Mouse (Mus musculus): Measurements from ENCODE around the gene Cdhr5. TPM values are rescaled to one million over a fixed set of nuclear protein-coding genes. Genes with fewer than 3 reads are reported as not detected.

Cdhr5 gene
- not detected for polyA plus RNA-seq (2017; shearing (Covaris generic))

DNA sequence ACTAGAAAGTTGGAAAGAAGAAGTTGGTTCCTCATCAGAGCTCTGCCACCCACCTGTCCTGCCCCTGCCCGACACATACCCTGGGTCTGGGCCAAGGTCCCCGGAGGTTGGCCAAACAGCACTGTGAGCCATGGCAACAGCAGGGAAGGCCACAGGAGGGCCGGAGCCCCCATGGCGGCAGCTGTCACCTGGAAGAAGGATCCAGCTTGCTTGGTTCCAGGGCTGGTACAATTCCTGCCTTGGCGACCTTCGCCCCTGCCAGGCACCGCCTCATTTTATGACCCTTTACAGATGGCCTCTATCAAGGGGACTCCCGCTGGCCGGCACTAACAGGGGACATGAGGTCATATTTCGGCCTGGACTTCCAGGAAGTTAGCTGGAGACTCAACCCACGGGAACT lies at the start of gene Cdhr5:
Cdhr5 (minus strand) TSS at position 241 of the 400 bp plus-strand sequence.
- ATAC-seq = no peak

DNA sequence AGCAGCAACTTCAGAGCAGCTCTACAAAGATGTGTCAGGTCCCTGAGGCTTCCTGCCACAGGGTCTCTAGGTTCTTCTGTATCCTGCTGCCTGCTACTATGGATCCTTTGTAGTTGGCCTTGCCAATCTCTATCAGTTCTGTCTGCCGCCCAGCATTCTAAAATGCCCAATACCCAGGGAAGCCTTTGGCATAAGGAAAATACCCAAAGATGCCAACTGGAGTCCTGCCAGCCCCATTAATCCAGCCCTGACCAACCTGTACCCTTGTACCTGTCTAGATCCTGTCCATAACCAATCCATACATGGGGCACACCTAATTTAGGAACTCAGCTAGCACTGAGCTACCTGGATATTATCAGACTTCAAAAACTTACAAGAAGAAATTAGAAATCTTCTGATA lies 48.1 kb upstream of the Cdhr5 start:
- ATAC-seq = no peak

DNA sequence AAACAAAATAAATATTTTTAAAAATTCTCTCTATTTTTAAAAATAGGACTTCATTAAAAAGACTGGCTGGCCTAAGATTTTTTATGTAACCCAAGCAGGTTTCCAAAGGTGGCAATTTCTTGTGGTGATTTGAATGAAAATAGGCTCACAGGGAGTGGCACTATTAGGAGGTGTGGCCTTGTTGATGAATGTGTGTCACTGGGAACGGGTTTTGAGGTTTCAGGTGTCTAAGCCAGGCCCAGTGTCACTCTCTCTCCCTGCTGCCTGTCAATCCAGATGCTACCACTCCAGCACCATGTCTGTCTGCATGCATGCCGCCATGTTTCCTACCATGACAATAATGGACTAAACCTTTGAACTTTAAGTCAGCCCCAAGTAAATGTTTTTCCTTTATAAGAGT lies 42.9 kb upstream of the Cdhr5 start:
- ATAC-seq = no peak

DNA sequence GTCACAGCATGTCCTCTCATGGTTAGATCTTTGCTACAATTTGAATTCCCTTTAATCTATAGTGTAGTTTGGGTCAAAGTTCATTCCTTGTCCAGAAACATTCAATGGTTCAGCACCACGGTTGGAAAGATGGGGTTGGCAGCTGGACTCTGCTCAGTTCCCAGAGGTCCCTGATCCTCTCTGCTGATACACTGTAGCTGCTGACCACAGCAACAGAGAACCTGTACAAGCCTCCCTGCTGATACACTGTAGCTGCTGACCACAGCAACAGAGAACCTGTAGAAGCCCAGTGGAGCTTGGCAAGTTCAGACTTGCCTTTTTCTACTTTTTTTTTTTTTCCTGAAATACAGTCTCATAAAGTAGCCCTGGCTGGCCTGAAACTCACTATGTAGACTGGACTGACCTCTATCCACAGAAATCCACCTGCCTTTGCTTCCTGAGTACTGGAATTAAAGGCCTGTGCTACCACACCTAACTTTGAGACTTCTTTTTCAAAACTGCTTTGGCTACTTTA lies 41.1 kb upstream of the Cdhr5 start:
- ATAC-seq = no peak

DNA sequence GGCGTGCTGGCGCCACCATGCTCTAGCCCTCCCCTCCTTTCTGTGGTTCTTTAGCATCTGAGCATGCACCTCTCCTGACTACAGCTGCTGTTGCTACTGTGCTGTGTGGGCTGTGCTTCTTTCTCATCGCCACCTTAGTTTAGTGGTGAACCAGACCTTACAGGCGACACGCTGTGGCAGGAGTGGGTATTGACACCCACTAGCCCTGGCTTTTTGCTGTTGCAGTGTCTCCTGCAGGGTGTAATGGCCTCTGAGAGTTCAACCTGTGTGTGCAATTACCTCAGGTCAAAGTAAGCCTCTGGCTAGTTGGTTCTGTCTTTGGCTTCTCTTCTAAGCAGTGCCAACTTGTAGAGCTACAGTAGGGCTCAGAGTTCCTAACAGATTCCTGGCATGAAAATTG lies 39.4 kb upstream of the Cdhr5 start:
- peak; percentile 95 for ATAC-seq

DNA sequence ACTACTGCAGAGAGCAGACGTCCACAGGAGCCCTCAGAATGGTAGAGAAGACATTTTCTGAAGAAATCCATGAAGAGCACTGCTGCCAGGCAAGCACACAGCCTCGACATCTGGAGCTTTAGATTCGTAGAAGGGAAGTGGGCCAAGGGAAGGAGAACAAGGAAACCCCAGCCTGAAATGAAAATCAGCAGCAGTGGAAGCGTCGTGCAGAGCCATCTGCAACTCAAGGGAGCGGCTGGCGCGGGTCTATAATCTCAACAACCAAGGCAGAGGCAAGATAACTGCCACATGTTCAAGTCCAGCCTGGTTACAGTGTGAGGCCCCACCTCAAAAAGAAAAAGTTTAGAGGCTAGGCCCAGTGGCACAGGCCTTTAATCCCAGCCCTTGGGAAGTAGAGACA lies 38.5 kb upstream of the Cdhr5 start:
- no peak for ATAC-seq

DNA sequence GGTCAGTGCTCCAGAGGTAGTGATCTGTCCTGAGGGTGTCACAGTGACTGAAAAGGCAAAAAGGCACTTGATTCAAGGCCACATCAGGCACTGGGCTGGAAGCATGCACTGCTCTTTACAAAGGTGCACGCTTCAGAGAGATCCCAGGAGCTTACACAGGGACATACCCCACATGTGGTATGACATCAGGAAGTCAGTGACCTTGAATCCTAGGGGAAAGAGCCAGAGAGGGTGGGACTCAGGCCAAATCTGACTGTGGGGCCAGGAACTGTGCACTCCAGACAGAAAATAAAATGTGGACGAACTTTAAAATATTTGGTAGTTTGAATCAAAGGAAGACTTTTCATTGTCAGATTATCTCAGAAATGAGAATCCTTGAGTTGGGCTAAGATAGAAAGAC lies 37.8 kb upstream of the Cdhr5 start:
- ATAC-seq = no peak

DNA sequence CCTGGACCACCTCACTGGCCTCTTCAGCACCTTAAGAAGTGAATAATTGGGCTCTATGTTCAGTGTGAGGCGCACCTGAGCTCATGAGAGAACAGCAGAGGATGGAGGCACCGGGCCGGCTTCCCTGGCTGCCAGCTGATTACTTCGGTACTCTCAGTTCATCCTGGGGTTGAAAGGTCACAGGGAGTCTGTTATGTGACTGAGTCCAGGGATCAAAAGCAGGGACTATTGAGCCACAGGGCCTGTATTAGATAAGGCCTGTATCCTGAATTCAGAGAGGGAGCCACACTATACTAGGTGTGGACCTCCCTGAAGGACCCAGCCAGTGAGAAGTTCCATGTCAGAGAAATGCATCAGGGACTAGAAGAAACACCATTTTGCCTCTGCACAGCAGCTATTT lies 28.0 kb upstream of the Cdhr5 start:
- no peak for ATAC-seq

DNA sequence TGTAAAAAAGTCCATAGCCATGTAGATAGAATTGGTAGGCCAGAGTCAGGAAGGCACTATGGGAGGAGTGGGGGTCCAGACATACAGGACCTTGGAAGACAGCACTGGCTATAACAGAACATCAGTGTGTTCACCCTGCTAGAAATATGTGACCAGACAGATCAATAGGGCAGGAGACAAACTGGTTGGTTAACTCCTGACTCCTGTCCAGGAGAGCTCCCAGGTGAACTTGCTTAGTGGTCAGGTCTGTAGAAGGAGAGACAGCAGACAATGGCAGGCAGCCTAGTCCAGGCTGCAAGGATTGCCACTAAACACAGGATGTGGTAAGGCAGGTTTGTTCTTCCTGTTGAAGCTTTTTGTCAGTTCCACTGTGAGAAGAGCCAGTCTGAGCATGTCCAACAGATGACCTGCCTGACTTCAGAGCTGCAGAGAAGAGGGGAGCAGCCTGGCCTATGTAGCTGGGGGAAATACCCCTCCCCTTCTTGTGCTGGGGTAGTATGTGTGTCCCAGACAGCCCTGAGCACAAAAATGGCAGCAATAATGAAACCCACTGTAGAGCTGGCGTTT lies 26.2 kb upstream of the Cdhr5 start:
- ATAC-seq = peak; percentile 93

DNA sequence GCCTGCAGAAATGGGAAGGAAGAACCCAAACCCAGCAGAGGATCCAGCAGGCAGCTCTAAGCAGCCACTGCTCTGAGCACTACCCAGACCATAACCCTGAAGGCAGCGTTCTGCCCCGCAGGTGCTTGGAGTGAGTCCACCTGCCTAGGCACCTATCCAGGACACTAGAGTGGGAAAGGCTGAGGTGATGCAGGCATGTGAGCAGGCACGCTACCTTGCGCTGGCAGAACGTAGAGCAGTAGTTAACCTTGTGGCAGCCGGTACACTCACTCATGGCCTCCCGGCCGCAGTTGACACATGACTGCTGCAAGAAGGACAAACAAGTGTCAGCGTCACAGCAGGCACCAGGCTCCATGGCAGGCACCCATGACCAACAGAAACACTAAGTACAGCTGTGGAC lies 24.8 kb upstream of the Cdhr5 start:
- ATAC-seq = no peak

DNA sequence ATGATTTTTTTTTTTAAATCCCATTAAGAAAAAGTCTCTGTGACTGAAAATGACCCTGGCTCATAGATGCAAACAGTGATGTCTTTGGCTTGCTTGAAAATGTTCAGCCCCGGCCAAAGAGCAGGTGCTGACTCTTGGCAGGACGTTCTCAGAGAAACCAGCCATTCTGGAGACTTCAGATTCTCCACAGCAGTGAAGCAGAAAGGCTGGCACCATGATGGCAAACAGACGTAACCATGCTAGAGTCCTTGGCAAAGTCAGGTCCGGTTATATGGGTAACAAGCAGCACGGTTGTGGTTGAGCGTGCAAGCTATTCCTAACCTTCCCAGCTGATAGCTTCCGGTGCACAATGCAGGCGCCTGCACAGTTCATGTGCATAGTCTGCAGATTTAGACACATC lies 22.6 kb upstream of the Cdhr5 start:
- no peak for ATAC-seq

DNA sequence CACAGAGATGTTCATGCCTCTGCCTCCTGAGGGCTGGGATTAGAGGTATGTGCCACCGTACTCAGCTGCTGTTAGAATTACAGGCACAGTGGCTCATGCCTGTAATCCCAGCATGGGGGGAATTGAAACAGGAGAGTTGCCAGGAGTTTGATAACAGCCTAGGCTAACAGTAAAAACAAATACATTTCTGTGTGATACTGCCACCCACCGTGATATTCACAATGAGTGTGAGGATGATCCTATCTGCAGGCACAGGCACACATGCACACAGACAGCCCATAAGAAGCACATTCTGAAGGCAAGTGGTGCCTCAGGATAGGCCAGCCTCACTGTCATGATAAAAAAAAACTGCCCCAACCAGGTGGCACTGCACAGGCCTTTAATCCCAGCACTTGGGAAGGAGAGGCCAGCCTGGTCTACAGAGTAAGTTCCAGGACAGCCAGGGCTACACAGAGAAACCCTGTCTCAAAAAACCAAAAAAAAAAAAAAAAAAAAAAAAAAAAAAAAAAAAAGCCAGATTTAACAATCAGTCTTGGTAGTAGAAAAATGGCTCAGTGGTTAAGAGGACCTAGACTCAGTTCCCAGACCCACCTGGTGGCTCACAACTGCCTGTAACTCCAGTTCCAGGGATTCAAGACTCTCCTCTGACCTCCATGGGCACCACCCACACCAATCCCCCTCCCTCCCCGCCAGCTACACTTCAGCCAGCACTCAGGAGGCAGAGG lies 21.5 kb upstream of the Cdhr5 start:
- ATAC-seq = no peak

DNA sequence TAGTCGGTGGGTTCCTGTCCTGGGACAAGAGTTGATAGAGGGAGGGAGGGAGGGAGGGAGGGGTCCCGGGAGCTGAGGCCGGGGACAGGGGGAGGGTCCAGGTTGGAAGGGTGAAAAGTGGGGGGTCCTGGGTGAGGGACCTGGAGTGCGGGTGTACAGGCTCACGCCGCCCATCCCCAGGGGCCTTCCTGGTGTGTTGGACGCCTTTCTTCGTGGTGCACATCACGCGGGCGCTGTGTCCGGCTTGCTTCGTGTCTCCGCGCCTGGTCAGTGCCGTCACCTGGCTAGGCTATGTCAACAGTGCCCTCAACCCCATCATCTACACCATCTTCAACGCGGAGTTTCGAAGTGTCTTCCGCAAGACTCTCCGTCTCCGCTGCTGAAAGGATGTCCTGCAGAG lies 17.9 kb upstream of the Cdhr5 start:
- ATAC-seq = no peak

DNA sequence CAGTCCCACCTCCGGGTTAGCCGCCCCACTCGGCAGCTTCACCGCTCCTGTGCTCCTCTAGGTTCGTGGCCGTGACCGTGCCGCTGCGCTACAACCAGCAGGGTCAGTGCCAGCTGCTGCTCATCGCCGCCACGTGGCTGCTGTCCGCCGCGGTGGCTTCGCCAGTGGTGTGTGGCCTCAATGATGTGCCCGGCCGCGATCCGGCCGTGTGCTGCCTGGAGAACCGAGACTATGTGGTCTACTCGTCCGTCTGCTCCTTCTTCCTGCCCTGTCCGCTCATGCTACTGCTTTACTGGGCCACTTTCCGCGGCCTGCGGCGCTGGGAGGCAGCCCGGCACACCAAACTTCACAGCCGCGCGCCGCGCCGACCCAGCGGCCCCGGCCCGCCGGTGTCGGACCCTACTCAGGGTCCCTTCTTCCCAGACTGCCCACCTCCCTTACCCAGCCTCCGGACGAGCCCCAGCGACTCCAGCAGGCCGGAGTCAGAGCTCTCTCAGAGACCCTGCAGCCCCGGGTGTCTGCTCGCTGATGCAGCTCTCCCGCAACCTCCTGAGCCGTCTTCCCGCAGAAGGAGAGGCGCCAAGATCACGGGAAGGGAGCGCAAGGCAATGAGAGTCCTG lies 17.4 kb upstream of the Cdhr5 start:
- no peak for ATAC-seq

DNA sequence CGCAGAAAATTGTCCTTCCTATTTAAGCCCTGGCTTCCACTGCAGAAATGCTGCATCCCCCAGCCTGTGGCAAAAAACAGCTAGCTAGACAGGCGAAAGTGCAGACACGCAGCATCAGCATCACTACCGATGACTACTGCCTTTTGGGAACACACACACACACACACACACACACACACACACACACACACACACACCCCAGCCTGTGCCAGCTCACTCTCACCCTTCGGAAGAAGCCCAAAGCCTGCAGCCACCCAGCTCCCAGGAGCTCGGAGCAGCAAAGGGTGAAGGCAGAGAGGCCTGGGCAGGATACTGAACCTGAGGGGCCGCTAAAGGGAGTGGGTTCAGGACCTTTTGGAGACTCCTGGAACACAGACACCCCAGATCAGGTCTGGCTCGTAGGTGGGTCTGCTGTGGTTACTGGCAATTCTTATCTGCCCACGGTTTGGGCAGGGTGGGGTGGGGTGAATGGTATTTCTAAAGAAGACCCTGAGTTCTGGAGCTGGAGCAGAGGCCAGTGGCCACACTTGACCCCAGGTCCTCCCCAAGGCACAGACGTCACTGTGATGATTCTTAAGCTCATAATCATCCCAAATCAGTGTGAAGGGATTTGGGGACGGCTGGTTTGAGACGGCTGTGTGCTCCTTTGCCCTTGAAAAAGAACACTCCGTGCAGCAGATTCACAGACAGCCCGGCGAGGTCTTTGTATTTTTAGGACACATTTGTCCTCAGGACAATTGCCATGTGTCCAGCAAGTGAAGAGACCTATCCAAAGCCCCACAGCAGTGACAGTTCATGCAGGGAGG lies 16.2 kb upstream of the Cdhr5 start:
- no peak for ATAC-seq

DNA sequence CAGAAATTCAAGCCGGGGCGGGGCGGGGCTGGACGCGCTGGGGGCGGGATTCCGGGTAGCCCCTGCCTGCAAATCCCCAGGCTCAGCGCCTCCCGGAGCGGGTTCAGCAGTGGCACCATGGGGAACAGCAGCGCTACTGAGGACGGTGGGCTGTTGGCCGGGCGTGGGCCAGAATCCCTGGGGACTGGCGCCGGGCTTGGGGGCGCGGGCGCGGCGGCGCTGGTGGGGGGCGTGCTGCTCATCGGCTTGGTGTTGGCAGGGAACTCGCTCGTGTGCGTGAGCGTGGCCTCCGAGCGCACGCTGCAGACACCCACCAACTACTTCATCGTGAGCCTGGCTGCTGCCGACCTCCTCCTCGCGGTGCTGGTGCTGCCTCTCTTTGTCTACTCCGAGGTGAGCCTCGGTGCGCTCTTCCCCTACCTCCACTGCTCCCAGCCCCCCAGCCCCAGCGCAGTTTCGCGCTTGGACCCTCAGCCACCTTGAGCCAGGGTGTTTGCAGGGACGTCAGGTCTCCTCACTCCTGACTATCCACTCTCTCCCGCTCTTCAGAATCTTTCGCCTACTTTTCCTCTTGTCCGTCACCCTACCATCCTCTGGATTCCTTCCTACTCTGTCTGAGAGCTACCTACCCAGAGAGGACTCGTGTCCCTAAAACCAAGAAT lies 15.5 kb upstream of the Cdhr5 start, which contains the start of gene Drd4:
Drd4 (plus strand) TSS at position 86 of the 662 bp plus-strand sequence.
- no peak for ATAC-seq

DNA sequence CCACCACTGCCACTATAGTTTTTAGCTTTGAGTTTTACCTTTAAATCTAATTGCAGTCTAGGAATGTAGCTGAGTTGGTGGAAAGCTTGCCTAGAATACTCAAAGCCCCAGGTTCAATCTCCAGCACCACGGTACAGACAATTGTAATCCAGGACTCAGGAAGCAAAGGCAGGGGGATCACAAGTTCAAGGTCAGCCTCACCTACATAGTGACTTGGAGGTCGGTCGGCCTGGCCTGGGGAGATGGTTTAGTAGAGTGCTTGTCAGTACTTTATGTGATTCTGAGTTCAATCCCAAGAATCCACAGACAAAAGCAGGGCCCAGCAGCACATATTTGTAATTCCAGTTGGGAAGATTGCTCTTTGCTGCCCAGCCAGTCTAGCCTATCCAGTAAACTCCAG lies 11.5 kb upstream of the Cdhr5 start:
- no peak for ATAC-seq

DNA sequence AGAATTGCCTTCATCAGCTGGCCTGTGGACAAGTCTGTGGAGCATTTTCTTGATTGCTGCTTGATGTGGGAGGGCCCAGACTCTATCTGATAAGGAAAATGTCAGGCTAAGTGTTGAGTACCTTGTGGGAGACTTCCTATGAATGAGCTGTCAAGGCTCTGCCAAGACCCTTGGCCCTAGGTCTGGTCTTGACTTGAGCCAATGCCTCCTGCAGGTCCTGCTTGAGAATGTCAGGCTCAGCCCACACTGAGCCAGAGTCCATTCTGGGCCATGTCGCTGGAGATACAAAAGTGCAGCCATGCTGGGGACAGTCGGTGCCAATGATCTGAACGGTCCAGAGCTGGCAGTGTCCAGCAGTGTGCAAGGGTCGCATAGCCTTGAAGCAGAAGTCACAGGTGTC lies 6.2 kb upstream of the Cdhr5 start:
- ATAC-seq = no peak

DNA sequence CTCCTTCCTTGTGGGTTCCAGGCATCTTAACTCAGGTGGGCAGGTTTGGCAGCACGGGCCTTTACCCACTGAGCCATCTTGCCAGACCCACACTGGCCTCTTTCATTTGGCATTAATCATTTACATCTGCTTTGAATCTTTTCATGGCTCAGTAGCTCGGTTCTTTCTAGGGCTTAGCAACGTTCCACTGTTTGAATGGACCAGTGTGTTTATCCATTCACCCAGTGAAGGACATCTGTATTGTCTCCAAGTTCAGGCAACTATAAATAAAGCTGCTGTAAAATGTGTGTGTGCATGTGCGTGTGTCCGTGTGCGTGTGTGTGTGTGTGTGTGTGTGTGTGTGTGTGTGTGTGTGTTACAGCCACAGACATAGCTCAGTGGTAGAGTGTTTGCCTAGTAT lies 4.9 kb upstream of the Cdhr5 start:
- ATAC-seq = no peak

DNA sequence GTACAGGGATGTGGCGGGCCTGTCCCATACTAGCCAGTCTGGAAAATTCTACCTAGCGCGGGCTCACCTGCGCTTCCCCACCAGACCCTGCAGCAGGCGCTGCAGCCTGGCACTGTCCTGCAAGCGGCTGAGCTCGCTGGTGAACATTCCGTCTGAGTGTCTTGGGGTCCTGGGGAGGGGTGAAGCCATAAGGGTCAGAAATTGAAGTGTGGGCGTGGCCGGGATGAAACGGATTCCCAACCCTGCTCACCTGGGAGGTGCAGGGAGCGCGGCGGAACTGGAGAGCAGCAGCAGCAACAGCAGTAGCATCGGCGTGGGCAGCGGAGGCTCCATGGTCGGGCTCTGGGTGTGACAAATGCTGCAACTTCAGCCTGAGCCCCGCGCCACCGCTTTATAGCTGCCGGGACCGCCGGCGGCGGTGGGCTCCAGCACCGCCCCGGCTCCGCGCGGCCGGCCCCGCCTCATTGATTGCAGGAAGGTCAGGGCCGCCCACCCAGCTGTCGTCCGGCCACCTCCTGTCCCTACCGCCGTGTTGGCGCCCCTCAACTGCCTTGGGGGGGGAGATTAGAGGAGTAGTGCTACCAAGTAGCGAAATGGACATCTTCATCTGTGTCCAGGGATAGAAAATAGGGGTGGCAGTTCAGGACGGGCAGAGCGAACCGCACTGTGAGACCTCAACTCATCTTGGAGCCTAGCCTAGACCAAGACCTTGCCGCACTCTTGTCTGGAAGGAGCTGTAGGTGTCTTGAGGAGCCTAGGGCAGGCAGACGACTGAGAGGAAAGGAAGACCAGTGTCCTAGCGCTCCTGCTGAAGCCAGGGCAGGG lies 2.4 kb upstream of the Cdhr5 start, which contains the start of gene Sct:
Sct (minus strand) TSS at position 368 of the 825 bp plus-strand sequence.
- no peak for ATAC-seq

Data from CD4-positive, CD25-positive, alpha-beta regulatory T cell, adult 4 months (primary cell).